Mouse (Mus musculus): ENCODE results near the gene Myo15b. TPM values are rescaled to one million over a fixed set of nuclear protein-coding genes. Genes with fewer than 3 reads are reported as not detected.
A peak's percentile ranks its signal among the peaks of the same experiment; 100 is the strongest.

Gene Myo15b
- polyA plus RNA-seq (2015; fragmentation: Nextera tagmentation; extraction: Ambion mirVana) = 16.5 and 17.6 TPM in 2 replicates

GRCm38 (mm10) chr11:115858354-115858753 is at the start of gene Myo15b:
Myo15b (plus strand) TSS chr11:115858406.
- no peak for DNase-seq (ENCODE audit: low spot score)
- Histone ChIP-seq H3K4me3 (replicated peaks; ENCODE audit: low read depth, low read length) (peak within 1 kb of the TSS; percentile 31), H3K36me3 (ENCODE audit: insufficient read depth, low read length) (peaks cover 12% of the 10 kb centered on the region), H3K27ac (no peak within 1 kb of the TSS), H3K4me2 (ENCODE audit: low read length) (peak within 1 kb of the TSS; percentile 61), H3K9me3 (replicated peaks; ENCODE audit: low read length) (no peaks in the 10 kb centered on the region), H3K4me1 (replicated peaks; ENCODE audit: insufficient read depth, low read length) (0 out of 2 replicates have a peak, but pooled peaks cover 4% of the 10 kb centered on the region), H3K27me3 (ENCODE audit: insufficient read depth, low read length) (peaks cover 16% of the 10 kb centered on the region), H3K9ac (ENCODE audit: low read depth, low read length) (peak within 1 kb of the TSS; percentile 53)
- ATAC-seq (replicated peaks; ENCODE audit: low FRiP score, low read depth) = no peak
- 14% methylated on average over 27 of the region's 27 CpGs for WGBS
- TF ChIP-seq CTCF (IDR thresholded peaks at IDR 0.05; ENCODE audit: low read depth) = no peak

- H3K4me2 ChIP-seq (ENCODE audit: low read length) = peak overlapping the region; percentile 93
- peak overlapping the region; percentile 77 for H3K27ac ChIP-seq
- H3K9ac ChIP-seq (ENCODE audit: low read depth, low read length) = peak overlapping the region; percentile 42; the same call in 1 of the 2 replicates
- H3K9me3 ChIP-seq (replicated peaks; ENCODE audit: low read length) = no peaks in the 10 kb centered on the region
- no peak overlapping the region for H3K4me3 ChIP-seq (replicated peaks; ENCODE audit: low read depth, low read length)
- ATAC-seq (replicated peaks; ENCODE audit: low FRiP score, low read depth) (no peak), DNase-seq (ENCODE audit: low spot score) (peak; percentile 46)
- H3K27me3 ChIP-seq (ENCODE audit: insufficient read depth, low read length) = no peaks in the 10 kb centered on the region
- peaks cover 34% of the 10 kb centered on the region for H3K4me1 ChIP-seq (replicated peaks; ENCODE audit: insufficient read depth, low read length)
- WGBS = 39% methylated on average over 10 of the region's 10 CpGs
- TF ChIP-seq CTCF (IDR thresholded peaks at IDR 0.05; ENCODE audit: low read depth) = no peak
- peaks cover 17% of the 10 kb centered on the region for H3K36me3 ChIP-seq (ENCODE audit: insufficient read depth, low read length)
These were observed 49.4 kb upstream of the Myo15b start for GRCm38 (mm10) chr11:115808696-115809310.

GRCm38 (mm10) chr11:115809311-115809781 is 48.9 kb upstream of the Myo15b start:
- TF ChIP-seq CTCF (IDR thresholded peaks at IDR 0.05; ENCODE audit: low read depth) = peak; percentile 18; the same call in 1 of the 2 replicates
- H3K4me1 ChIP-seq (replicated peaks; ENCODE audit: insufficient read depth, low read length) = peaks cover 36% of the 10 kb centered on the region

GRCm38 (mm10) chr11:115810377-115810776 is 47.8 kb upstream of the Myo15b start:
- peaks cover 8% of the 10 kb centered on the region; the same call in 1 of the 2 replicates for H3K36me3 ChIP-seq (ENCODE audit: insufficient read depth, low read length)
- H3K4me3 ChIP-seq (replicated peaks; ENCODE audit: low read depth, low read length) = peak overlapping the region; percentile 79
- H3K27me3 ChIP-seq (ENCODE audit: insufficient read depth, low read length) = no peaks in the 10 kb centered on the region
- DNase-seq (ENCODE audit: low spot score) (peak; percentile 82), ATAC-seq (replicated peaks; ENCODE audit: low FRiP score, low read depth) (no peak)
- H3K9me3 ChIP-seq (replicated peaks; ENCODE audit: low read length) = no peaks in the 10 kb centered on the region
- H3K9ac ChIP-seq (ENCODE audit: low read depth, low read length) = peak overlapping the region; percentile 36; the same call in 1 of the 2 replicates
- peak overlapping the region; percentile 93 for H3K4me2 ChIP-seq (ENCODE audit: low read length)
- H3K4me1 ChIP-seq (replicated peaks; ENCODE audit: insufficient read depth, low read length) = peaks cover 42% of the 10 kb centered on the region
- H3K27ac ChIP-seq = peak overlapping the region; percentile 77
- 15% methylated on average over 14 of the region's 14 CpGs for WGBS
- no peak for TF ChIP-seq CTCF (IDR thresholded peaks at IDR 0.05; ENCODE audit: low read depth)

More at GRCm38 (mm10) chr11:115809311-115809781, 48.9 kb upstream of the Myo15b start:
- Histone ChIP-seq H3K27me3 (ENCODE audit: insufficient read depth, low read length) (no peaks in the 10 kb centered on the region), H3K4me2 (ENCODE audit: low read length) (peak overlapping the region; percentile 93), H3K9ac (ENCODE audit: low read depth, low read length) (peak overlapping the region; percentile 42; the same call in 1 of the 2 replicates), H3K4me3 (replicated peaks; ENCODE audit: low read depth, low read length) (peak overlapping the region; percentile 79; the same call in 1 of the 2 replicates), H3K9me3 (replicated peaks; ENCODE audit: low read length) (no peaks in the 10 kb centered on the region), H3K27ac (peak overlapping the region; percentile 77), H3K36me3 (ENCODE audit: insufficient read depth, low read length) (peaks cover 14% of the 10 kb centered on the region)
- WGBS = 48% methylated on average over 8 of the region's 8 CpGs
- DNase-seq (ENCODE audit: low spot score) = peak; percentile 65
- ATAC-seq (replicated peaks; ENCODE audit: low FRiP score, low read depth) = no peak

- Histone ChIP-seq H3K4me2 (ENCODE audit: low read length) (peak overlapping the region; percentile 93), H3K27me3 (ENCODE audit: insufficient read depth, low read length) (no peaks in the 10 kb centered on the region), H3K9ac (ENCODE audit: low read depth, low read length) (peak overlapping the region; percentile 74; the same call in 1 of the 2 replicates), H3K4me3 (replicated peaks; ENCODE audit: low read depth, low read length) (peak overlapping the region; percentile 79), H3K9me3 (replicated peaks; ENCODE audit: low read length) (no peaks in the 10 kb centered on the region), H3K4me1 (replicated peaks; ENCODE audit: insufficient read depth, low read length) (peaks cover 48% of the 10 kb centered on the region), H3K27ac (0 out of 2 replicates have a peak overlapping the region, but pooled peaks have one; percentile 79), H3K36me3 (ENCODE audit: insufficient read depth, low read length) (peaks cover 5% of the 10 kb centered on the region; the same call in 1 of the 2 replicates)
- WGBS = 65% methylated on average over 20 of the region's 20 CpGs
- TF ChIP-seq CTCF (IDR thresholded peaks at IDR 0.05; ENCODE audit: low read depth) = no peak
- ATAC-seq (replicated peaks; ENCODE audit: low FRiP score, low read depth) (no peak), DNase-seq (ENCODE audit: low spot score) (no peak)
These were observed 46.7 kb upstream of the Myo15b start for GRCm38 (mm10) chr11:115811381-115812093.

- Histone ChIP-seq H3K4me3 (replicated peaks; ENCODE audit: low read depth, low read length) (peak overlapping the region; percentile 79), H3K27ac (peak overlapping the region; percentile 79; the same call in 1 of the 2 replicates), H3K9ac (ENCODE audit: low read depth, low read length) (peak overlapping the region; percentile 74), H3K36me3 (ENCODE audit: insufficient read depth, low read length) (0 out of 2 replicates have a peak, but pooled peaks cover 4% of the 10 kb centered on the region), H3K9me3 (replicated peaks; ENCODE audit: low read length) (no peaks in the 10 kb centered on the region), H3K4me2 (ENCODE audit: low read length) (peak overlapping the region; percentile 93), H3K27me3 (ENCODE audit: insufficient read depth, low read length) (no peaks in the 10 kb centered on the region), H3K4me1 (replicated peaks; ENCODE audit: insufficient read depth, low read length) (peaks cover 48% of the 10 kb centered on the region)
- ATAC-seq (replicated peaks; ENCODE audit: low FRiP score, low read depth) (no peak), DNase-seq (ENCODE audit: low spot score) (no peak)
- TF ChIP-seq CTCF (IDR thresholded peaks at IDR 0.05; ENCODE audit: low read depth) = no peak
- 19% methylated on average over 7 of the region's 7 CpGs for WGBS
These were observed 46.1 kb upstream of the Myo15b start for GRCm38 (mm10) chr11:115812095-115812494.

All from kidney, postnatal 0 days (tissue).